Mouse (Mus musculus): ENCODE results near the gene Fem1a. TPM values are rescaled to one million over a fixed set of nuclear protein-coding genes. Genes with fewer than 3 reads are reported as not detected.
A peak's percentile ranks its signal among the peaks of the same experiment; 100 is the strongest.

Gene Fem1a
- polyA plus RNA-seq, 1 experiment from 2014 or later, result 17.2 TPM

- POLR2A ChIA-PET, result interaction anchor here (1.1 to 3.1 kb wide), 6 partner anchors 9 to 239 kb away, joined by 3 to 26 read pairs (median 3); partner anchors contain the start of gene Fem1a
- DNase-seq (ENCODE audit: low read depth, low spot score) (no peak), ATAC-seq (no peak)
- no peak for TF ChIP-seq CTCF (IDR thresholded peaks at IDR 0.05)
- no peaks in the 10 kb centered on the region for H3K27me3 ChIP-seq
- CTCF ChIA-PET, result interaction anchor here (0.8 to 3.0 kb wide), 8 partner anchors 11 to 36 kb away, joined by 3 to 24 read pairs (median 4); partner anchors contain the start of gene Fem1a
- in situ Hi-C loops (cut with MboI; ENCODE audit: low pct_unique_long_range_greater_than_20kb), result no loop called here
These were observed 37.4 kb upstream of the Fem1a start for GRCm38 (mm10) chr17:56219251-56219650.

DNA sequence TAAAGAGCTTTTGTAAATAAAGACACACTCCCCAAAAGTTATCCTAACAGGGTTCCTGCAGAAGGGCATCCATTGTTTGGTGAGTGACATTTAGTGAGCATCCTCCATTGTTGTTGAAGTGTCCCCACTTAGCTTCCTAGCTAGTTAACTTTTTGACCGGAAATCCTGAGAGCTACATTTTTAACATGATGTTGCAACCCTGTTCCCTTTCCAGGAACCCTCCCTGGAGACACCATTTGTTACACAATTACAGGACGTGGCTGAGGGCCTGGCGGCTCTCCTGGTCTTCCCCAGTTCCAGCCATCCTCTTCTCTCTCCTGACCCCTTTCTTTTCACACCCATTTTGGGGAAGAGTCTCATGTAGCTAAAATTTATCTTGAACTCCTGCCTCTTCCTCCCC lies 36.8 kb upstream of the Fem1a start:
- ATAC-seq (no peak), DNase-seq (ENCODE audit: low read depth, low spot score) (no peak)
- H3K27me3 ChIP-seq, result no peaks in the 10 kb centered on the region
- ChIA-PET CTCF (interaction anchor here (1.0 to 3.0 kb wide), 5 partner anchors 12 to 35 kb away, joined by 3 to 24 read pairs (median 4); partner anchors contain the start of gene Fem1a), POLR2A (interaction anchor here (1.1 to 3.1 kb wide), 3 partner anchors 13 to 36 kb away, joined by 3 to 26 read pairs (median 4); partner anchors contain the start of gene Fem1a)
- no peak for TF ChIP-seq CTCF (IDR thresholded peaks at IDR 0.05)
- in situ Hi-C loops (cut with MboI; ENCODE audit: low pct_unique_long_range_greater_than_20kb), result no loop called here

GRCm38 (mm10) chr17:56224916-56225315 lies 31.7 kb upstream of the Fem1a start:
- peaks cover 11% of the 10 kb centered on the region for H3K27me3 ChIP-seq
- in situ Hi-C loops (cut with MboI; ENCODE audit: low pct_unique_long_range_greater_than_20kb), result no loop called here
- no peak for ATAC-seq
- POLR2A ChIA-PET, result no interaction called here
- CTCF ChIA-PET, result no interaction called here
- TF ChIP-seq CTCF (IDR thresholded peaks at IDR 0.05), result no peak
- DNase-seq (ENCODE audit: low read depth, low spot score), result no peak

- in situ Hi-C loops (cut with MboI; ENCODE audit: low pct_unique_long_range_greater_than_20kb), result no loop called here
- no peak for ATAC-seq
- POLR2A ChIA-PET, result no interaction called here
- CTCF ChIA-PET, result interaction anchor here (0.9 kb wide), 1 partner anchor 29 kb away, joined by 5 read pairs; no protein-coding TSS in a partner anchor
- DNase-seq (ENCODE audit: low read depth, low spot score), result no peak
- no peak for TF ChIP-seq CTCF (IDR thresholded peaks at IDR 0.05)
- H3K27me3 ChIP-seq, result peaks cover 11% of the 10 kb centered on the region
These were observed 30.0 kb upstream of the Fem1a start for GRCm38 (mm10) chr17:56226566-56226965.

- H3K27me3 ChIP-seq, result peaks cover 14% of the 10 kb centered on the region
- POLR2A ChIA-PET, result no interaction called here
- CTCF ChIA-PET, result no interaction called here
- ATAC-seq (no peak), DNase-seq (ENCODE audit: low read depth, low spot score) (no peak)
- no peak for TF ChIP-seq CTCF (IDR thresholded peaks at IDR 0.05)
- in situ Hi-C loops (cut with MboI; ENCODE audit: low pct_unique_long_range_greater_than_20kb), result no loop called here
These were observed 26.7 kb upstream of the Fem1a start for GRCm38 (mm10) chr17:56229943-56230342.

DNA sequence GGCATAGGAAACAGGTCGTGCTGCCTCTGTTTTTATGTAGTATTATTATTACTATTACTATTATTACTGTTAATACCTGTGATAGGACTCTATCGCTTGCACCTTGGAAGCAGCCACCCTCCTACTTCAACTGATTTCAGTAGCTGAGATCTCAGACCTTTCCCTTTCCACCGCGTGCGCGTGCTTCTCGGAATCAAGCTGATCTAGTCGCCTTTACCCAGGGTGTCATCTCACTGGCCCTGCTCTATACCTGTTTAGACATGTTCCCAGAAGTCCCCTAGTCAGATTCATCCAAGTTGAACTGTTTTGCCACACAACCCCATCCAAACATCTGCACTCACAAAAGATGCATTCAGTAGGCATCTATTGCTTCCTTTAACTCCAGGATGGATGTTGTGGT lies 23.2 kb upstream of the Fem1a start:
- in situ Hi-C loops (cut with MboI; ENCODE audit: low pct_unique_long_range_greater_than_20kb), result no loop called here
- DNase-seq (ENCODE audit: low read depth, low spot score) (no peak), ATAC-seq (no peak)
- TF ChIP-seq CTCF (IDR thresholded peaks at IDR 0.05), result no peak
- ChIA-PET POLR2A (interaction anchor here (0.7 kb wide), 1 partner anchor 41 kb away, joined by 3 read pairs; no protein-coding TSS in a partner anchor), CTCF (no interaction called here)
- H3K27me3 ChIP-seq, result peaks cover 8% of the 10 kb centered on the region

- ATAC-seq (no peak), DNase-seq (ENCODE audit: low read depth, low spot score) (no peak)
- peaks cover 8% of the 10 kb centered on the region for H3K27me3 ChIP-seq
- in situ Hi-C loops (cut with MboI; ENCODE audit: low pct_unique_long_range_greater_than_20kb), result no loop called here
- ChIA-PET CTCF (no interaction called here), POLR2A (interaction anchor here (0.7 kb wide), 1 partner anchor 42 kb away, joined by 3 read pairs; no protein-coding TSS in a partner anchor)
- TF ChIP-seq CTCF (IDR thresholded peaks at IDR 0.05), result no peak
These were observed 22.7 kb upstream of the Fem1a start for GRCm38 (mm10) chr17:56233818-56234469.

GRCm38 (mm10) chr17:56241541-56242401 lies 14.8 kb upstream of the Fem1a start:
- ChIA-PET POLR2A (no interaction called here), CTCF (interaction anchor here (1.4 kb wide), 2 partner anchors 14 to 84 kb away, joined by 3 read pairs; no protein-coding TSS in a partner anchor)
- DNase-seq (ENCODE audit: low read depth, low spot score), result no peak
- peaks cover 20% of the 10 kb centered on the region for H3K27me3 ChIP-seq
- TF ChIP-seq CTCF (IDR thresholded peaks at IDR 0.05), result no peak
- ATAC-seq, result peak; percentile 73
- in situ Hi-C loops (cut with MboI; ENCODE audit: low pct_unique_long_range_greater_than_20kb), result no loop called here

GRCm38 (mm10) chr17:56245608-56246007 lies 11.0 kb upstream of the Fem1a start:
- no peak for ATAC-seq
- CTCF ChIA-PET, result interaction anchor here (1.7 kb wide), 1 partner anchor 10 kb away, joined by 5 read pairs; no protein-coding TSS in a partner anchor
- in situ Hi-C loops (cut with MboI; ENCODE audit: low pct_unique_long_range_greater_than_20kb), result no loop called here

DNA sequence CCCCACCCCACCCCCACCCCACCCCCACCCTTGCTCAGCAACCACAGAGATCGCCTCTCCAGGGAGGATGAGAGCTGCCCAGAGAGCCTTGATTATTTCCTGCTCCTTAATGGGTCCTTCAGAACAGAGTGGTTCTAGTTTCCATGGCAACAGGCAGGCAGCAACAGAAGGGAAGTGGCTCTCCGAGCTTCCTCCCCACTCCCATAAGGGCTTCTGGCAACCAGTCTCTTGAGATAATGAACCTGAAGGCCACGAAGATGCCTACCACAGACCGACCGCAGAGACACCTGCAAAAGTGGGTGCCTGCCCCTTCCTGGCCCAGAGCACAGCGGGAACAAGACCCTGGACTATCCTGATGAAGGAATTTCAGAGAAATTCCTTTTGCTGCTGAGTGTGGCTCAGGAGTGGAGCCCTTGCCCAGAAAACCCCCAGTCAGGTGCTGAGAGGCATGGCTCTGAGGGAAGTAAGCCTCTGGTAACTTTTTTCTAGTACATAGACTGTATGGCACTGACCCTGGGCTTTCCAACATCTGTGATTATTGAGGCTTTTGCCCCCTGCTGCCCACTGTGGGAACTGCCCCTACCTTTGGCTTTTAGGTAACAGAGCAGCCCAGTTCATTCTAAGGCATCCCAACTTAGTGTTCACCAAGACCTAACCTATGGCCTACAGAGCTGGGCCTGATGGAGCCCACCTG lies 5.3 kb upstream of the Fem1a start:
- ChIA-PET POLR2A (interaction anchor here (0.7 kb wide), 1 partner anchor 32 kb away, joined by 3 read pairs; no protein-coding TSS in a partner anchor), CTCF (interaction anchor here (0.6 to 1.3 kb wide), 4 partner anchors 12 to 92 kb away, joined by 3 to 4 read pairs (median 4); no protein-coding TSS in a partner anchor)
- H3K27me3 ChIP-seq, result peaks cover 12% of the 10 kb centered on the region
- DNase-seq (ENCODE audit: low read depth, low spot score) (no peak), ATAC-seq (no peak)
- in situ Hi-C loops (cut with MboI; ENCODE audit: low pct_unique_long_range_greater_than_20kb), result loop anchor here (5.0 to 10.0 kb wide), 2 partner anchors 46 to 119 kb away; no protein-coding TSS in a partner anchor
- TF ChIP-seq CTCF (IDR thresholded peaks at IDR 0.05), result peak; percentile 75

More at GRCm38 (mm10) chr17:56245608-56246007, 11.0 kb upstream of the Fem1a start:
- no peak for DNase-seq (ENCODE audit: low read depth, low spot score)
- no peak for TF ChIP-seq CTCF (IDR thresholded peaks at IDR 0.05)
- POLR2A ChIA-PET, result no interaction called here
- H3K27me3 ChIP-seq, result peaks cover 26% of the 10 kb centered on the region
